In genomic region chr6:129369374-129370132, GRCm38 (mm10) we compare ENCODE assay signal across 33 mouse cellular contexts. TPM values are rescaled to one million over a fixed set of nuclear protein-coding genes. Genes with fewer than 3 reads are reported as not detected.
DNase-seq lines count a peak whose midpoint lies in the region; ATAC-seq and TF ChIP-seq lines count a peak whose summit lies in the region.
"Had no signal": no experiment of that assay in that cellular context is flagged by ENCODE, and none has a peak within 500 bp of the region (broad histone marks: within the 10 kb centered on the region; RNA-seq: fewer than 3 reads in every experiment).

No protein-coding gene starts in this region.

- TF ChIP-seq POLR2A in liver, adult 2 months (IDR thresholded peaks at IDR 0.05; ENCODE audit: extremely low read depth, insufficient read depth, low read length), result no peak
- TF ChIP-seq POLR2A in bone marrow macrophage, adult 2 months (IDR thresholded peaks at IDR 0.05; ENCODE audit: borderline replicate concordance, low read depth, low read length), result no peak

- ATAC-seq in megakaryocyte, adult 5-6 weeks (ENCODE audit: poor library complexity, severe bottlenecking), result peak; percentile 63
- no peak for ATAC-seq in forebrain, embryonic 12.5 days (ENCODE audit: low FRiP score)
- ATAC-seq: forebrain, embryonic 16.5 days; intestine, embryonic 15.5 days; Patski had no signal

- no peaks in the 10 kb centered on the region for H3K27me3 ChIP-seq in liver, adult 2 months (ENCODE audit: control insufficient read depth, insufficient read depth, low read length)
- no peaks in the 10 kb centered on the region; the same call in 1 of the 2 replicates for H3K27me3 ChIP-seq in splenic B cell, adult 2 months (ENCODE audit: control insufficient read depth, insufficient read depth, low read length, poor library complexity, severe bottlenecking)
- H3K27me3 ChIP-seq in forebrain, embryonic 12.5 days, result no peaks in the 10 kb centered on the region
- H3K27me3 ChIP-seq: embryonic facial prominence, embryonic 12.5 days; embryonic facial prominence, embryonic 15.5 days; heart, embryonic 13.5 days; hindbrain, embryonic 12.5 days; hindbrain, embryonic 15.5 days; intestine, embryonic 15.5 days had no signal

- H3K27ac ChIP-seq in liver, adult 2 months (replicated peaks; ENCODE audit: insufficient read depth, low read depth, low read length), result peak overlapping the region; percentile 70
- peak overlapping the region; percentile 35 for H3K27ac ChIP-seq in bone marrow macrophage, adult 2 months (ENCODE audit: insufficient read depth, low read depth, low read length)
- H3K27ac ChIP-seq in forebrain, embryonic 12.5 days, result no peak overlapping the region
- H3K27ac ChIP-seq: embryonic facial prominence, embryonic 12.5 days; embryonic facial prominence, embryonic 15.5 days; heart, adult 2 months; heart, embryonic 10.5 days; heart, embryonic 13.5 days; hindbrain, embryonic 12.5 days; hindbrain, embryonic 15.5 days; intestine, embryonic 15.5 days had no signal

- no peak overlapping the region for H3K9ac ChIP-seq in liver, adult 2 months (ENCODE audit: low read depth, low read length)
- no peak overlapping the region for H3K9ac ChIP-seq in forebrain, embryonic 12.5 days
- H3K9ac ChIP-seq: embryonic facial prominence, embryonic 12.5 days; embryonic facial prominence, embryonic 15.5 days; heart, embryonic 13.5 days; hindbrain, embryonic 12.5 days; hindbrain, embryonic 15.5 days; intestine, embryonic 15.5 days had no signal

- no peaks in the 10 kb centered on the region for H3K9me3 ChIP-seq in forebrain, embryonic 12.5 days
- H3K9me3 ChIP-seq: embryonic facial prominence, embryonic 12.5 days; embryonic facial prominence, embryonic 15.5 days; G1E; heart, embryonic 10.5 days; heart, embryonic 13.5 days; hindbrain, embryonic 12.5 days; hindbrain, embryonic 15.5 days; intestine, embryonic 15.5 days had no signal

- DNase-seq in liver, adult 2 months (ENCODE audit: extremely low read depth, low read depth, low spot score), result peak; percentile 32
- no peak for DNase-seq in liver
- peak; percentile 25 for DNase-seq in splenic B cell, adult 2 months (ENCODE audit: low read depth, low spot score)
- DNase-seq in adrenal gland, postnatal 14 days, result no peak
- DNase-seq in kidney, adult 18-20 months, result no peak
- DNase-seq: adrenal gland, postnatal 10 days; cerebellum, adult 18-20 months; cerebellum, adult 9-10 months; cerebellum, postnatal 14 days; gastrocnemius, postnatal 10 days; gastrocnemius, postnatal 36 days; heart, adult 2 months; heart, postnatal 14 days; heart, postnatal 4 days had no signal

- H3K4me1 ChIP-seq in liver, adult 2 months (ENCODE audit: control insufficient read depth, insufficient read depth, low read length), result no peaks in the 10 kb centered on the region; the same call in 1 of the 2 replicates
- H3K4me1 ChIP-seq in bone marrow macrophage, adult 2 months (ENCODE audit: control insufficient read depth, insufficient read depth, low read length), result peaks cover 18% of the 10 kb centered on the region
- H3K4me1 ChIP-seq in forebrain, embryonic 12.5 days, result no peaks in the 10 kb centered on the region
- H3K4me1 ChIP-seq: embryonic facial prominence, embryonic 12.5 days; embryonic facial prominence, embryonic 15.5 days; hindbrain, embryonic 12.5 days; hindbrain, embryonic 15.5 days; intestine, embryonic 15.5 days had no signal

- H3K79me2 ChIP-seq in liver, adult 2 months (ENCODE audit: control insufficient read depth, insufficient read depth, low read length), result no peaks in the 10 kb centered on the region

- no peak overlapping the region for H3K4me3 ChIP-seq in liver, adult 2 months (ENCODE audit: insufficient read depth, low read depth, low read length)
- no peak overlapping the region for H3K4me3 ChIP-seq in bone marrow macrophage, adult 2 months (ENCODE audit: insufficient read depth, low read length)
- no peak overlapping the region for H3K4me3 ChIP-seq in forebrain, embryonic 12.5 days (replicated peaks)
- H3K4me3 ChIP-seq: embryonic facial prominence, embryonic 12.5 days; embryonic facial prominence, embryonic 15.5 days; heart, adult 2 months; heart, embryonic 10.5 days; heart, embryonic 13.5 days; hindbrain, embryonic 12.5 days; hindbrain, embryonic 15.5 days; intestine, embryonic 15.5 days had no signal

- H3K4me2 ChIP-seq in forebrain, embryonic 12.5 days, result no peak overlapping the region
- H3K4me2 ChIP-seq: embryonic facial prominence, embryonic 12.5 days; embryonic facial prominence, embryonic 15.5 days; heart, embryonic 13.5 days; hindbrain, embryonic 12.5 days; hindbrain, embryonic 15.5 days; intestine, embryonic 15.5 days had no signal

- H3K36me3 ChIP-seq in liver, adult 2 months (ENCODE audit: control insufficient read depth, insufficient read depth, low read length), result no peaks in the 10 kb centered on the region
- H3K36me3 ChIP-seq in splenic B cell, adult 2 months (ENCODE audit: control insufficient read depth, insufficient read depth, low read length, poor library complexity, severe bottlenecking), result no peaks in the 10 kb centered on the region
- H3K36me3 ChIP-seq in forebrain, embryonic 12.5 days (replicated peaks), result no peaks in the 10 kb centered on the region
- H3K36me3 ChIP-seq: embryonic facial prominence, embryonic 12.5 days; embryonic facial prominence, embryonic 15.5 days; G1E; heart, embryonic 10.5 days; heart, embryonic 13.5 days; hindbrain, embryonic 12.5 days; hindbrain, embryonic 15.5 days; intestine, embryonic 15.5 days had no signal

- no peak for TF ChIP-seq CTCF in liver, adult 2 months (IDR thresholded peaks at IDR 0.05; ENCODE audit: low read depth, low read length)
- no peak for TF ChIP-seq CTCF in bone marrow macrophage, adult 2 months (IDR thresholded peaks at IDR 0.05; ENCODE audit: low read depth, low read length)

- 67% methylated on average over 7 of the region's 7 CpGs for WGBS in liver, adult 2 months
- 75% methylated on average over 7 of the region's 7 CpGs for WGBS in forebrain, embryonic 12.5 days

RNA-seq across cellular contexts. Expression of gene Clec12b, which starts 16.1 kb away (rescaled TPM):
- total RNA-seq in liver, adult 2 months (2014; rRNA removed), result not detected in 2 replicates
- polyA plus RNA-seq in liver, adult 2 months (2012; rRNA removed), result not detected in 2 replicates
- polyA plus RNA-seq in bone marrow macrophage, adult 2 months (2012; ENCODE audit: insufficient read depth, insufficient read length, missing spikeins), result not detected in 2 replicates
- not detected in 2 replicates for total RNA-seq in megakaryocyte, adult 5-6 weeks (2015)
- total RNA-seq in megakaryocyte, adult 5-6 weeks (2017), result not detected in 2 replicates
- not detected in 2 replicates for polyA plus RNA-seq in forebrain, embryonic 12.5 days (2016; fragmentation: Nextera tagmentation; extraction: Ambion mirVana)
- total RNA-seq in adrenal gland, postnatal 14 days (2021), result 0.26 TPM in 1 of 2 replicates, not detected in the other
- total RNA-seq: adrenal gland, postnatal 10 days; gastrocnemius, adult 18-20 months; gastrocnemius, postnatal 10 days; gastrocnemius, postnatal 36 days had no signal
- polyA plus RNA-seq: embryonic facial prominence, embryonic 12.5 days; embryonic facial prominence, embryonic 15.5 days; forebrain, embryonic 11.5 days; forebrain, embryonic 16.5 days; G1E; hindbrain, embryonic 12.5 days; intestine, embryonic 15.5 days; Patski had no signal

RNA-seq across cellular contexts. Expression of gene Clec12a, which starts 27.1 kb away (rescaled TPM):
- total RNA-seq in liver, adult 2 months (2014; rRNA removed), result 5.3 and 6.5 TPM in 2 replicates
- 0.86 and 1.2 TPM in 2 replicates for polyA plus RNA-seq in liver, adult 2 months (2012; rRNA removed)
- polyA plus RNA-seq in bone marrow macrophage, adult 2 months (2012; ENCODE audit: insufficient read depth, insufficient read length, missing spikeins), result 600 and 634 TPM in 2 replicates
- total RNA-seq in megakaryocyte, adult 5-6 weeks (2015), result 449 and 472 TPM in 2 replicates
- 389 and 405 TPM in 2 replicates for total RNA-seq in megakaryocyte, adult 5-6 weeks (2017)
- 0.18 and 0.31 TPM in 2 replicates for polyA plus RNA-seq in forebrain, embryonic 12.5 days (2016; fragmentation: Nextera tagmentation; extraction: Ambion mirVana)
- 0.67 and 0.79 TPM in 2 replicates for total RNA-seq in adrenal gland, postnatal 14 days (2021)
- polyA plus RNA-seq: G1E had no signal

RNA-seq across cellular contexts. Expression of gene Clec1b, which starts 27.5 kb away (rescaled TPM):
- 23.2 and 24.2 TPM in 2 replicates for total RNA-seq in liver, adult 2 months (2014; rRNA removed)
- polyA plus RNA-seq in liver, adult 2 months (2012; rRNA removed), result 1.7 and 3.7 TPM in 2 replicates
- 2.4 and 2.7 TPM in 2 replicates for polyA plus RNA-seq in bone marrow macrophage, adult 2 months (2012; ENCODE audit: insufficient read depth, insufficient read length, missing spikeins)
- 3.6 and 5.5 TPM in 2 replicates for total RNA-seq in megakaryocyte, adult 5-6 weeks (2015)
- 3.8 and 4.5 TPM in 2 replicates for total RNA-seq in megakaryocyte, adult 5-6 weeks (2017)
- polyA plus RNA-seq in forebrain, embryonic 12.5 days (2016; fragmentation: Nextera tagmentation; extraction: Ambion mirVana), result 5.8 and 7.1 TPM in 2 replicates
- total RNA-seq in adrenal gland, postnatal 14 days (2021), result 2.4 and 3.1 TPM in 2 replicates
- total RNA-seq: gastrocnemius, adult 18-20 months; gastrocnemius, postnatal 36 days had no signal
- polyA plus RNA-seq: G1E, Patski had no signal

RNA-seq across cellular contexts. Expression of gene 4922502D21Rik, which starts 38.0 kb away (rescaled TPM):
- total RNA-seq in liver, adult 2 months (2014; rRNA removed), result not detected in 2 replicates
- not detected in 2 replicates for polyA plus RNA-seq in liver, adult 2 months (2012; rRNA removed)
- not detected in 2 replicates for polyA plus RNA-seq in bone marrow macrophage, adult 2 months (2012; ENCODE audit: insufficient read depth, insufficient read length, missing spikeins)
- 0.54 TPM in 1 of 2 replicates, not detected in the other for total RNA-seq in megakaryocyte, adult 5-6 weeks (2015)
- 0.44 TPM in 1 of 2 replicates, not detected in the other for total RNA-seq in megakaryocyte, adult 5-6 weeks (2017)
- not detected in 2 replicates for polyA plus RNA-seq in forebrain, embryonic 12.5 days (2016; fragmentation: Nextera tagmentation; extraction: Ambion mirVana)
- not detected in 2 replicates for total RNA-seq in adrenal gland, postnatal 14 days (2021)
- total RNA-seq: adrenal gland, adult 18-20 months; adrenal gland, postnatal 10 days; adrenal gland, postnatal 4 days; G1E; gastrocnemius, adult 18-20 months; gastrocnemius, postnatal 10 days; gastrocnemius, postnatal 36 days; heart, adult 2 months; heart, postnatal 14 days; heart, postnatal 4 days had no signal
- polyA plus RNA-seq: brain, embryonic 14.5 days; embryonic facial prominence, embryonic 12.5 days; forebrain, embryonic 11.5 days; forebrain, embryonic 16.5 days; G1E; heart, embryonic 10.5 days; heart, embryonic 13.5 days; heart, embryonic 16.5 days; hindbrain, embryonic 12.5 days; hindbrain, embryonic 15.5 days; intestine, embryonic 15.5 days; Patski had no signal

RNA-seq across cellular contexts. Expression of gene Clec9a, which starts 39.1 kb away (rescaled TPM):
- 2.8 and 2.9 TPM in 2 replicates for total RNA-seq in liver, adult 2 months (2014; rRNA removed)
- 0.44 and 0.86 TPM in 2 replicates for polyA plus RNA-seq in liver, adult 2 months (2012; rRNA removed)
- 0.24 and 0.84 TPM in 2 replicates for polyA plus RNA-seq in bone marrow macrophage, adult 2 months (2012; ENCODE audit: insufficient read depth, insufficient read length, missing spikeins)
- 27.6 and 31.4 TPM in 2 replicates for total RNA-seq in megakaryocyte, adult 5-6 weeks (2015)
- total RNA-seq in megakaryocyte, adult 5-6 weeks (2017), result 13.4 and 14.3 TPM in 2 replicates
- polyA plus RNA-seq in forebrain, embryonic 12.5 days (2016; fragmentation: Nextera tagmentation; extraction: Ambion mirVana), result 0.19 and 0.23 TPM in 2 replicates
- total RNA-seq in adrenal gland, postnatal 14 days (2021), result 0.82 and 1.4 TPM in 2 replicates
- total RNA-seq: gastrocnemius, adult 18-20 months; gastrocnemius, postnatal 10 days; gastrocnemius, postnatal 36 days; heart, postnatal 4 days had no signal
- polyA plus RNA-seq: embryonic facial prominence, embryonic 15.5 days; G1E; Patski had no signal

Comparison
In these comparisons a context has a peak if more than half of its experiments do, and no peak if none do; other contexts are left out.
1. DNase-seq: peak in liver, adult 2 months (single experiment) and splenic B cell, adult 2 months (single experiment); none in liver (single experiment), adrenal gland, postnatal 14 days (single experiment) and kidney, adult 18-20 months (single experiment).
2. RNA of gene Clec12a, which starts 27.1 kb away (total RNA-seq): 389 to 472 TPM in megakaryocyte, adult 5-6 weeks; 5.3 to 6.5 TPM in liver, adult 2 months and 0.67 to 0.79 TPM in adrenal gland, postnatal 14 days; every median in the first group is over 10 times any median in the second.